Mouse (Mus musculus) limb, embryonic 11.5 days (tissue): ENCODE data around the gene Fpgs. TPM values are rescaled to one million over a fixed set of nuclear protein-coding genes. Genes with fewer than 3 reads are reported as not detected.
A peak's percentile ranks its signal among the peaks of the same experiment; 100 is the strongest.

Source experiments
- ATAC-seq: fragments of 200-750 bp; cut with Nextera tagmentation; 2 replicates; pipeline ENCODE4 v1.8.0; 2017; ENCODE audit warnings: low read depth; ENCODE audit not compliant: insufficient number of reproducible peaks, low FRiP score, low TSS enrichment
- DNase-seq: peaks from one replicate; pipeline ENCODE4 v3.0.0-alpha.2; 2015; ENCODE audit warnings: low spot score
- H3K27ac ChIP-seq: fragments of 300-500 bp; sonication (generic); replicated peaks from 2 replicates; pipeline ENCODE4 v1.5.1; 2014; ENCODE audit warnings: low read depth, mild to moderate bottlenecking, low read length
- H3K27me3 ChIP-seq: fragments of 300-500 bp; sonication (generic); 2 replicates; pipeline ENCODE4 v1.6.1; 2014; ENCODE audit warnings: mild to moderate bottlenecking, low read length, mixed read lengths; ENCODE audit not compliant: control insufficient read depth, insufficient read depth
- H3K36me3 ChIP-seq: fragments of 300-500 bp; sonication (generic); 2 replicates; pipeline ENCODE4 v1.6.1; 2014; ENCODE audit warnings: mild to moderate bottlenecking, low read length, moderate library complexity, mixed read lengths; ENCODE audit not compliant: control insufficient read depth, insufficient read depth
- H3K4me1 ChIP-seq: fragments of 300-500 bp; sonication (generic); 2 replicates; pipeline ENCODE4 v1.6.1; 2014; ENCODE audit warnings: low read length, mixed read lengths; ENCODE audit not compliant: control insufficient read depth, insufficient read depth
- H3K4me2 ChIP-seq: fragments of 300-500 bp; sonication (generic); 2 replicates; pipeline ENCODE4 v1.6.1; 2014; ENCODE audit warnings: low read depth, mild to moderate bottlenecking, moderate library complexity; ENCODE audit not compliant: severe bottlenecking
- H3K4me3 ChIP-seq: fragments of 300-500 bp; sonication (generic); 2 replicates; pipeline ENCODE4 v1.5.1; 2014; ENCODE audit warnings: low read depth, low read length
- H3K9ac ChIP-seq: fragments of 300-500 bp; sonication (generic); 2 replicates; pipeline ENCODE4 v1.6.1; 2014; ENCODE audit warnings: mild to moderate bottlenecking, low read length
- H3K9me3 ChIP-seq: fragments of 300-500 bp; sonication (generic); 2 replicates; pipeline ENCODE4 v1.6.1; 2016; ENCODE audit warnings: low read length; ENCODE audit not compliant: control insufficient read depth
- WGBS: fragments of 180-500 bp; shearing (Covaris S2); extraction: QIAGEN DNeasy Blood & Tissue Kit; methylation state at CpG from one replicate; pipeline ENCODE4 v1.1.7; 2014; 5-methylcytosine and 5-hydroxymethylcytosine counted together
- polyA plus RNA-seq: library from polyadenylated mRNA; unstranded; fragments of >200 nt; fragmentation: Nextera tagmentation; extraction: Ambion mirVana; gene quantifications from 2 replicates; pipeline ENCODE4 v1.2.1, GENCODE M21; 2014

Gene Fpgs
- polyA plus RNA-seq, 1 experiment from 2014 or later: 22.1 TPM

DNA sequence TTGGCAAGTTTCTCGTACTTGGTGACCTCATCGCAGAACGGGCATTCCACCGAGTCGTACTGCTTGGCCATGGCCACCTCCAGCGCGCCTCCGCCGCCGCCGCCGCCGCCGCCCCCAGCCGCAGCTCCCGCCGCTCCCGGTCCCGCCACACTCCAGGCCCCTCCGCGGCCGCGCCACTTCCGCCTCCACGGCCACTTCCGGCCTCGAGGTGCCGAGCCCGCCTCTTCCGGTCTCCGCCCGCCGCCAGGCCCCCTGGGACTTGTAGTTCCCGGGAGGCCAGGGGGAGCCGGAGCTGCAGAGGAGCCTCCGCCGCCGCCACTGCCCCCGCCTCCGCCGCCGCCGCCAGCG lies 8.6 kb upstream of the Fpgs start:
- no peaks in the 10 kb centered on the region; the same call in 1 of the 2 replicates for H3K9me3 ChIP-seq
- peaks cover 13% of the 10 kb centered on the region; the same call in 1 of the 2 replicates for H3K4me1 ChIP-seq
- H3K4me2 ChIP-seq: peak overlapping the region; percentile 77
- H3K4me3 ChIP-seq: peak overlapping the region; percentile 85
- no peaks in the 10 kb centered on the region for H3K27me3 ChIP-seq
- peaks cover 17% of the 10 kb centered on the region; the same call in 1 of the 2 replicates for H3K36me3 ChIP-seq
- under 1% methylated on average over 42 of the region's 44 CpGs for WGBS
- peak overlapping the region; percentile 78 for H3K9ac ChIP-seq
- peak overlapping the region; percentile 92 for H3K27ac ChIP-seq
- peak; percentile 83 for ATAC-seq
- DNase-seq: peak; percentile 98

DNA sequence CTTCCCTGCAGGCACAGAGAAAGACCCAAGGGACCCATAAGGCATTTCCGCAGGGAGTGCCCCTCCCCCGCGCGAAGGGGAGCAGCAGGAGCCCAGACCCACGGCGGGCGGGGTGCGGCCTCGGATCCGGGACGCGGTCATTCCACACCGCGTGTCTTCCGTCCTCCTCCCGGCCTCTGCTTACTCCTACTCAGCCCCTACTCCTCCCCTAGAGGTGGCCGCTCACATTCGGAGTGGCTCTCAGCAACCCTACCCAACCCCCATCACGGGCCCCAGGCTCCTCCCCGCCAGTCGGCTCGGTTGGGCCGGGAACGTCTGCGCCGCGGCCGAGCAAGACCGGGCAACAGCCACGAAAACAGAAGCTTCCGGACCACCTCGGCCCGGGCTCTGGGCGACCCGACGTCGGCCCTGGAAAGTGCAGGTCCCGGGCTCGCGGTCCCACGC lies 8.2 kb upstream of the Fpgs start:
- H3K36me3 ChIP-seq: peaks cover 17% of the 10 kb centered on the region

DNA sequence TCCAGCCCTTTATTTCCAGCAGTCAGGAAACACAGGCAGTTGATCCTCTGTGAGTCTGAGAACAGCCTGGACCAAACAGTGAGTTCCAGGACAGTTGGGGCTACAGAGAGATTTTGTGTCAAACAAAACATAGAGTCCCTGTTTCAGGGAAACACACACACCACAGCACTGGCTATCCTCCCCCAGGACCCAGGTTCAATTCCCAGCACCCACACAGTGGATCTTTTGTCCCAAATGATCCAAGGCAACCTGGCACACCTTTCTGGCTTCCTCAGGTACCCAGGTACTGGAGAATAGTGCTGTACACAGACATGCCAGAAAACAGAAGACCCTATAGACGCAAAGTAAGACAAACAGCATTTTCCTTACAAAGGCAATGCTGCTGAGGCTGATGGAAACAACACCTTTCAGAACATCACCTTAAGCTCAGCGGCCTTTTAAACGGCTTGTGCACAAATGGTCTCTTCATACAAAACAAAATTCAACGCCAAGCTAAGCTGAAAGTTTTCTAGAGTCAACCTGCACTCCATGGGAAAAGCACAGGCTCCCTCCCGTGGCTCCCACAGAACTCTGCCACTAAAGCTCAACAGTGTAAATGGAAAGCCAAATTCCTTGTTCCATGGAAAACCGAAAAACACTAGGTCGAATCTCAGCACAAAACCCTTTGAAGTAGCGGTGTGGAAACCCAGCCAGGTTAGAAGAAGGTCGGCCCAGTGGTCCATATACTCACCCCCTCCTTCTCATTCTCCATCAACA lies 7.5 kb upstream of the Fpgs start:
- Histone ChIP-seq H3K4me3 (peak overlapping the region; percentile 85), H3K27ac (peak overlapping the region; percentile 72), H3K4me2 (peak overlapping the region; percentile 77), H3K4me1 (peaks cover 13% of the 10 kb centered on the region; the same call in 1 of the 2 replicates), H3K9ac (peak overlapping the region; percentile 78), H3K9me3 (no peaks in the 10 kb centered on the region), H3K36me3 (peaks cover 22% of the 10 kb centered on the region), H3K27me3 (no peaks in the 10 kb centered on the region)
- ATAC-seq (no peak), DNase-seq (no peak)
- 30% methylated on average over 9 of the region's 9 CpGs for WGBS

More for the DNA sequence above, 8.2 kb upstream of the Fpgs start:
- peak overlapping the region; percentile 78 for H3K9ac ChIP-seq
- peak overlapping the region; percentile 72 for H3K27ac ChIP-seq
- ATAC-seq: peak; percentile 52; the same call in 1 of the 2 replicates
- WGBS: under 1% methylated on average over 41 of the region's 41 CpGs
- H3K4me1 ChIP-seq: peaks cover 13% of the 10 kb centered on the region; the same call in 1 of the 2 replicates
- peak; percentile 77 for DNase-seq
- H3K9me3 ChIP-seq: no peaks in the 10 kb centered on the region; the same call in 1 of the 2 replicates
- peak overlapping the region; percentile 85 for H3K4me3 ChIP-seq
- H3K4me2 ChIP-seq: peak overlapping the region; percentile 77
- no peaks in the 10 kb centered on the region for H3K27me3 ChIP-seq

DNA sequence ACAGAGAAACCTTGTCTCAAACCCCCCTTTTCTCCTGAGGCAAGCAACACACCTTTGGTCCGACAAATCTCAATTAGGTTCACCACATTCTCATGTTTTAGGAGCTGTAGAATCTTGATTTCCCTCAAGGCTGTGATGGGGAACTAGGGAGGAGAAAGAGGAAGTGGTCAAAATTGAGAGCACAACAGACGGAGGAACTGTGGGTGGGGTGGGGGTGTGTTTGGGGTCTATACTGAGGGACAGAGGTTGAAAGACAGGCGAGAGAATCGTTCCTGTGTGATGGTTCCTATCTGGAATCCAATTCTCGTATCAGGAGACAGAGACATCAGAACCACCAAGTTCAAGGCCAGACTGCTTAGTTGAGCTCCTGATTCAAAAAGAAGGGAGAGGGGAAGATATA lies 6.5 kb upstream of the Fpgs start:
- Histone ChIP-seq H3K4me2 (no peak overlapping the region), H3K27me3 (no peaks in the 10 kb centered on the region), H3K4me1 (peaks cover 13% of the 10 kb centered on the region; the same call in 1 of the 2 replicates), H3K36me3 (peaks cover 31% of the 10 kb centered on the region), H3K9me3 (no peaks in the 10 kb centered on the region), H3K4me3 (no peak overlapping the region), H3K27ac (no peak overlapping the region), H3K9ac (no peak overlapping the region)
- ATAC-seq (no peak), DNase-seq (no peak)
- whole genome bisulfite sequencing: 93% methylated on average over 5 of the region's 5 CpGs

DNA sequence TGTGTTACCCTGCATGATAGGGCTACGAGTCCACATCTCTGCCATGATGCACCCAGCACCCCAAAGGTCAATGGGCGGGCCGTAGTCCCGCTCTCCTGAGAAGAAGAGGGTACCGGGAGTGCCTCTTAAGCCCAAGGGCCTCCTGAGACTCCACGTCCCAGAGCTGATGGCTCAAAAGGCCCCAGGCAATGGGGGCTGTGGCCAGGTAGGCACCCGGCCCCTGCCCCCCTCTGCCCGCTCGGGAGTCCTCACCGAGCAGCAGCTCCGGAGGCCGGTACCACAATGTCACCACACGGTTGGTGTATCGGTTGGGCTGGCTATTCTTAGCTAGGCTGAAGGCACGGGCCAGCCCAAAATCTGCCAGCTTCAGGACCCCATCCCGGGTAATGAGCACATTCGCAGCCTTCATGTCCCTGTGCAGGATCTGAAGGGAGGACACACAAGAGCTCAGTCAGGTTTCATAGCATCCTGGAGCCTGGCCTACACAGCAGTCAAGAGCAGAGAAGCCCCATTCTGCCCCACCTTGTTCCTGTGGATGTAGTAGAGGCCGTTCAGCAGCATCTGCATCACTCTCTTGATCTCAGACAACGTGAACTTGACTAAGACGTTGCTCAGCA lies 5.7 kb upstream of the Fpgs start:
- H3K9ac ChIP-seq: no peak overlapping the region
- no peak for ATAC-seq
- no peaks in the 10 kb centered on the region for H3K9me3 ChIP-seq
- WGBS: 93% methylated on average over 20 of the region's 20 CpGs
- H3K27ac ChIP-seq: no peak overlapping the region
- DNase-seq: no peak
- H3K27me3 ChIP-seq: no peaks in the 10 kb centered on the region
- H3K4me1 ChIP-seq: peaks cover 13% of the 10 kb centered on the region; the same call in 1 of the 2 replicates
- H3K36me3 ChIP-seq: peaks cover 34% of the 10 kb centered on the region
- no peak overlapping the region for H3K4me3 ChIP-seq
- no peak overlapping the region for H3K4me2 ChIP-seq

DNA sequence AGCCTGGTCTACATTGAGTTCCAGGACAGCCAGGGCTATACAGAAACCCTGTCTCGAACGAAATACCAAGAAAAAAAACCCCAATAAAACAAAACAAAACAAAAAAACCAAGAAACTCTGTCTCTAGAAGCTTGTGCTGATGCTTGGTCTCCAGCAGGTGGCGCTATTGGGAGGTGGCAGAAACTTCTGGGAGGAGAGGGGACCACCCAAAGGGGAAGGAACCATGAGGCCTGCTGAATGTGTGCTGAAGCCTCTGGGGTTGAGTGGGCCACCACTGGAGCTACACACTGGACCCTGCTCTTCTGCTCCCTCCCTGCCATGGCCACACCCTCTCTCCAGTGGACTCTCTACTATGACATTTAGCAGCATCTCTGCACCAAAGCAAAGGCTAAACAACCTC lies 4.7 kb upstream of the Fpgs start:
- ATAC-seq (no peak), DNase-seq (peak; percentile 85)
- H3K27me3 ChIP-seq: no peaks in the 10 kb centered on the region
- H3K9ac ChIP-seq: no peak overlapping the region; the same call in 1 of the 2 replicates
- peaks cover 37% of the 10 kb centered on the region for H3K36me3 ChIP-seq
- H3K4me2 ChIP-seq: no peak overlapping the region
- peaks cover 7% of the 10 kb centered on the region; the same call in 1 of the 2 replicates for H3K4me1 ChIP-seq
- no peak overlapping the region for H3K27ac ChIP-seq
- H3K4me3 ChIP-seq: no peak overlapping the region
- 48% methylated on average over 3 of the region's 3 CpGs for WGBS
- no peaks in the 10 kb centered on the region for H3K9me3 ChIP-seq

DNA sequence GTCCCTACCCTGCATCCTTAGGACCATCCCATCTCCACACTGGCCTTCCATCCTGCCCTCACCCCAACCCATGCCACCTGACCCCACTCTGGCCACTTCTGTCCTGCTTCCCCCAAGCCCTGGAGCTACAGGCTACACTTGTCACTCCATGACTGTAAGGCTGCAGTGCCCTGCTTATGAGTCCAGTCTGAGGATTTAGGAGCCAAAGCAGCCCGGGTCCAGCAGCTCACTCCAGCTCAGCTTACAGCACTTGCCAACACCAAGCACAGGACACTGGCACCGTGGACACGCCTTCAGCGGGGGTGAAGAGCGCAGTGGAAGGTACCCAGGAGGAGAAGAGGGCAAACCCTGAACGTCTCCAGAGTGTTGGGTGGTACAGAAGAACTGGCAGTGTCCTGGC lies 3.0 kb upstream of the Fpgs start:
- no peaks in the 10 kb centered on the region for H3K9me3 ChIP-seq
- H3K9ac ChIP-seq: no peak overlapping the region
- no peak overlapping the region for H3K4me3 ChIP-seq
- no peaks in the 10 kb centered on the region for H3K27me3 ChIP-seq
- ATAC-seq (no peak), DNase-seq (no peak)
- no peak overlapping the region for H3K4me2 ChIP-seq
- H3K36me3 ChIP-seq: peaks cover 41% of the 10 kb centered on the region
- no peak overlapping the region for H3K27ac ChIP-seq
- 93% methylated on average over 6 of the region's 6 CpGs for WGBS
- peaks cover 7% of the 10 kb centered on the region; the same call in 1 of the 2 replicates for H3K4me1 ChIP-seq

DNA sequence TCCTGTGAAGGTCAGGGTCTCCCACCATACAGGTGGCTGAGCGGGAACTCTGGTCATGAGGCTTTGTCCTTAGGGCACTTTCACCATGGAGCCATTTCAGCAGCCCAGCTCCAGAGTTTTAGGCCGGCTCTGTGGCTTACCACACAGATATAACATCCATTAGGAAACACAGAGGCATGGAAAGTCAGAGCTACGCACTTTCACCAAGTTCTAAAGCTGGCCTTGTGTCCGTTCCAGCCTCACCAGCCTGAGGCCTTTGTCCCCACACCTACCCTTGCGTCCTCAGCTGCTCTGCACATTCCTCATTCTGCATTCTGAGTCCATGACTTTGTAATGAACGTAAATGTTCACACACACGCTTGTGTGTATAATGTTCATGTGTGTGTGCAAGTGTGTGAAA lies 1.1 kb upstream of the Fpgs start:
- Histone ChIP-seq H3K27ac (no peak overlapping the region), H3K9me3 (no peaks in the 10 kb centered on the region), H3K4me1 (no peaks in the 10 kb centered on the region), H3K4me2 (no peak overlapping the region), H3K9ac (no peak overlapping the region), H3K4me3 (no peak overlapping the region), H3K27me3 (no peaks in the 10 kb centered on the region), H3K36me3 (peaks cover 39% of the 10 kb centered on the region)
- ATAC-seq: no peak
- WGBS: 91% methylated on average over 7 of the region's 7 CpGs
- DNase-seq: no peak
